Mouse (Mus musculus): ENCODE measurements around the gene Zfp790.
"Not testable (repeated sequence)": the region's sequence is repeated elsewhere in the genome, so short reads cannot be mapped to it uniquely, and the experiment has no call there.

Gene Zfp790

DNA sequence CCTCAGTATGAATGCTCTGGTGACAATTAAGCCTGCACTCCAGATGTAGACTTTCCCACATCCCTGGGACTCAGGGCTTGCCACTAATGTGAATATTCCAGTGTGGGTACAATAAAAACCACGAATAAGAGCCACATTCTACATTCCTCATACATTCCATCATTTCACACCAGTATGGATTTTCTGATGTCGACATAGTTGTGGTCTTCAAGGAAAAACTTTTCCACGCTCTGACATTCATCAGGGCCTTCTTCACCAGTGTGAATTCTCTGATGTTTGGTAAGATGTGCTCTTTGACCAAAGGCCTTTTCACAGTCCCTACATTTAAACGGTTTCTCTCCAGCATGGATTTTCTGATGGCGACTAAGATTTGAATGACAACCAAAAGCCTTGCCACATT, 28.7 kb downstream of the Zfp790 start:
- DNase-seq: no peak

DNA sequence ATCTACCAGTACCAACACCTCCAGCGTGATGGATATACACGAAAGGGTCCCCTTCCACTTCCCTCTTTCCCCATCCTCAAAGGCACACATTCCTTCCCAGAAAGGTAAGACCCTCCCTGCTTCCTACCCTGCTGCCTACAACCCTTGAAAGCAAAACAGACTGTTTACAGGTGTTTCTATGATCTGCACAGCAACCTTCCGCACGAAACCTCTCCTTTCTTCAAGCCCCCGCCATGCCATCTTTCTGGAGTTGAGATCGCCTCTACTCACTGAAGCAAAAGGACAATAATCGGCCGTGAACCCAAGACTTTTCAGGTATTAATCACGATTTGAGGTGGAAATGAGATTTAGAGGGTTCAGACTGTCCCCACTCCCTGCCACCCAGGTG, 36.9 kb downstream of the Zfp790 start:
- DNase-seq: no peak

DNA sequence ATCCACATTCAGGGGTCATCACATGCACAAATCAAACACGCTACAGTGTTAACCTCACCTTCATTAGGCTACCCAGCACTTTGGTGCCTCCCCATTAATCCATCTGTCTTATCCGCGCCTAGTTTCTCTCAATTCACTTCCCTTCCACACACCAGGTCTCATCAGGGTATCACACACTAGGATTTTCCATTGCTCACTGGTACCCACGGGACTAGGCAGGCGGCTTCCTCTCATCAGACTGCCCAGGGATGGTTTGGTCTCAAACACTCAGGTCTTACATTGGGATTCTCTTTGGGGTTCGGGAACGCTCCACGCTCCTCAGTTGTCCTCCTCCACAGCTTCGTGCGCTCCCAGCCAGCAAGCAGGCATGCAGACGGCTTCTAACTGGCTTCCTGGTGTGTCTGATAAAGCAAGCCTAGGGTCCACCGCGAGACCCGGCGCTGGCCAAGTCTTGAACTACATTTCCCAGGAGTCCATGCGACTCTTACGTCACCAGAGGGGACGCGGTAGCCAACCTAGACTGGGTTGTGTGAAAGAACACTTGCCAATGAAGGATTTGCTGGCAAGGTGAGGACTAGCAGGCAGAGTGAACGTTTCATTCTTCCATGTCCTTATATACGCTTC, 37.4 kb downstream of the Zfp790 start, which contains the start of gene Zfp940:
Gene Zfp940 (minus strand): TSS at position 451 of the 624 bp plus-strand sequence.
- DNase-seq: peak; percentile 80

DNA sequence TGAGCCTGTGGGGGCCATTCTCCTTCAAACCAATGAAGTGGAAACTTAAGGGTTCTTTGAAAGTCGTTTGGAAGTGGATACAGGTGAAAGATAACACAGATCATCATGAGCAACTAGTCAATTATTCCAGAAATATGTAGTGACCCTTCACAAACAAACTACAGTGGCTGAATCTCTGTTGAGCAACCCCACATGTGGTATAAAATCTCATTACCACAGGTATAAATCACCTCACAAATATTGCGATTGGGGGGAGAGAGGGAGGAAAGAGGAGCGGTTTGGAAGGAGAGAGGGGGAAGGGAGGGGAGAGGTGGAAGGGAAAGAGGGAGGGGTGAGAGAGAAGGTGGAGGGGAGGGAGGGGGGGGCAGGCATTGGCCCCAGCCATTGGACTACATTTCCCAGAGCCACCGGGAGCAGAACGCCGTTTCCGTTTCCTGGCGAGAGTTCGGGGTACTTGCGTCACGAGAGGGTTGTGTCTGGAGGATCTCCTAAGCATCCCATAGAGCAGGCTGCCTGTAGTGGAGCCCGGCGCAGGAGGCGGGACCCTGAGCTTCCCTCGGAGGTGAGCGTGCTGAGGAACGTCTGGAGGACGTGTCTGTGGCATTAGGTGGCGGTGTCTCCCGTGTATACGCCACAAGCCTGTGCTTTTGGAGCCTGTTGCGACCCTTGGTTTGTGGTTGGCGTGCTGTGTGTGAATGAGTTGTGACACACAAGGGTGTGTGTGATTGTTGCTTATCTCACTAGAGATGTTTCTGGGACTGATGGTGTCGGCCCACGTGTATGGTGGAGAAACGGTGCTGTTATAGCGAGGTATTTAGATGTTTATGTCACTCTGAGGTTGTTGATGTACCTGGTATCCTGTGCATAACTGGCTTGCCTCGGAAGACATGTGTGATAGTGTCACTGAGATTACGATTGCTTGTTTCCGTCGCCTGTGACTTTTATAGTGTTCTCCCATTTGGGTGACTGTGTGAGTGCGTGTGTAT, 43.9 kb downstream of the Zfp790 start, which contains the start of gene Zfp420:
Gene Zfp420 (plus strand): TSS at position 448 of the 986 bp plus-strand sequence.
- peak; percentile 86 for DNase-seq

DNA sequence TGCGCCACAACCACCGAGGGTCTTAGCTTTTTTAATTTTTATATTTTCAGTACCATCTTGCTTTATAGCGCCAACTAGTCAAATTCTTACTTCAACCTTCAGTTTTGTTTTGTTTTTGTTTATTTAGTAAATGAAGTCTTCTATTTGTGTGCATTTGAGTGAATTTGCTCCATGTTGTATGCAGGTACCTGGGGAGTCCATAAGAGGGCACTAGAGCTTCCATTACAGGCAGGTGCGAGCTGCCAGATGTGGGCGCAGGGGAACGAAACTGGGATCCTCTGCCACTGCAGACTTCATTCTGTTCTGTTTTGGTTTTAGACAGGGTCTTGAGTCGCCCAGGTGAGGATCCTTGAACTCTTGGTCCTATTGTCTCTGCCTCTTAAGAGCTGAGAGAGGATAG, 45.7 kb downstream of the Zfp790 start:
- DNase-seq: no peak

DNA sequence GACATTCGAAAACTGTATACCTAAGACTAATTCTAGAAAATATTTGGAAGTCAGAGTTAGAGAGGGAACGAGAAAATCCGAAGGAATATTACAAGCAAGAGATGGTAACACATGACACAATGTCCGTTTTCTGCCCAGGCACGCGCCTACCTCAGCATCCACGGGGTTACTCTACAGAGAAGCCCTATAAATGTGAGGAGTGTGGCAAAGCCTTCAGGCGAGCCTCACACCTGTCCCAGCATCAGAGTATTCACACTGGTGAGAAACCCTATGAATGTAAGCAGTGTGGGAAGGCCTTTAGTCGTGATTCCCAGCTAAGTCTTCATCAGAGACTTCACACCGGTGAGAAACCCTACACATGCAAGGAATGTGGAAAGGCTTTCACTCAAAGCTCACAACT, 58.3 kb downstream of the Zfp790 start:
- DNase-seq: no peak

DNA sequence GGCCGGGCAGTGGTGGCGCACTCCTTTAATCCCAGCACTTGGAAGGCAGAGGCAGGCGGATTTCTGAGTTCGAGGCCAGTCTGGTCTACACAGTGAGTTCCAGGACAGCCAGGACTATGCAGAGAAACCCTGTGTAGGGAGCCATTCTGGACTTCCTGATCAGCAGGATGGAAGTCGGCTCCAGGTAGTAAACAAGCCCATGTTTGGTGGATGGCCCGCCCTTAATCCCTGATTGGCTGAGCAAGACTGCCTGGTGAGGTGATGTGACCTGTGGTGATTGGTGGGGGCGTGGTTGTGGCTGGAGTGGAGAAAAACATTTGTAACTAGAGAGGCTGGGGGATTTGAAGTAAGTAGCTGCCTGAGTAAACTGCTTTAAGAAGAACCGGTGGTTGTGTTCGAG, 61.6 kb downstream of the Zfp790 start:
- DNase-seq: not testable (repeated sequence)

DNA sequence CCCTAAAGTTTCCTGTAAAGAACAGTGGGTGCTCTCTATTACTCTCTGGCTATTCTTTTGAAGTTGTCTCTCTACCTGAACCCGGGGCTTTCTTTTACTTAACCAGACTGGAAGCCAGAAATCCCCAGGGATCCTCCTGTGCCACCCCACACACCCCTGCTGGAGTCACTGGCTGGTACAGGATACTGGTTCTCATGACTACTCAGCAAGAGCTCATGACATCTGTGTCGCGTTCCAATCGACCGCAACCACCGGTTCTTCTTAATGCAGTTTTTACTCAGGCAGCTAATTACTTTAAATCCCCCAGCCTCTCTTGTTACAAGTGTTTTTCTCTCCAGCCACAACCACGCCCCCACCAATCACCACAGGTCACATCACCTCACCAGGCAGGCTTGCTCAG, 64.1 kb downstream of the Zfp790 start:
- no peak for DNase-seq
